Mouse (Mus musculus): ENCODE data around the gene Dgcr2.

Dgcr2 gene

GRCm38 (mm10) chr16:17848928-17849327, 49.4 kb downstream of the Dgcr2 start:
- DNase-seq (ENCODE audit: low read depth, low spot score), result peak; percentile 34

DNA sequence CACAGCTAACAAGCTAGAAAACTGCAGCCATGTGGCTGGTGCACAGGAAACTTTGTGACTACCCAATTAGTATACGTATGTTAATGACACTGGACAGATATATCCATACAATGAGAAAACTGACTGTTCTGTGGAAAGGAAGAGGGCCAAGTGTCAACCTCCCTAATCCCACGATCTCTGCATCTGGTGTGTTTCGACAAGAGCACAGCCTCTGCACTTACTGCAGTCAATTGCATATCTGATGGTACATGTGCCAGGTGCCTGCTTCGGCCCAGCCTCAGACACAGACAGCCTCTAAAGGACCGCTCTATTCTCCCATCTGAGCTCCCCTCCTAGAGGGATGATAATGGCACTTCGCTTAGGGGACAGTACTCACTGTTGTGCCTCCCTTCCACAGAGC, 49.9 kb downstream of the Dgcr2 start:
- no peak for DNase-seq (ENCODE audit: low read depth, low spot score)

DNA sequence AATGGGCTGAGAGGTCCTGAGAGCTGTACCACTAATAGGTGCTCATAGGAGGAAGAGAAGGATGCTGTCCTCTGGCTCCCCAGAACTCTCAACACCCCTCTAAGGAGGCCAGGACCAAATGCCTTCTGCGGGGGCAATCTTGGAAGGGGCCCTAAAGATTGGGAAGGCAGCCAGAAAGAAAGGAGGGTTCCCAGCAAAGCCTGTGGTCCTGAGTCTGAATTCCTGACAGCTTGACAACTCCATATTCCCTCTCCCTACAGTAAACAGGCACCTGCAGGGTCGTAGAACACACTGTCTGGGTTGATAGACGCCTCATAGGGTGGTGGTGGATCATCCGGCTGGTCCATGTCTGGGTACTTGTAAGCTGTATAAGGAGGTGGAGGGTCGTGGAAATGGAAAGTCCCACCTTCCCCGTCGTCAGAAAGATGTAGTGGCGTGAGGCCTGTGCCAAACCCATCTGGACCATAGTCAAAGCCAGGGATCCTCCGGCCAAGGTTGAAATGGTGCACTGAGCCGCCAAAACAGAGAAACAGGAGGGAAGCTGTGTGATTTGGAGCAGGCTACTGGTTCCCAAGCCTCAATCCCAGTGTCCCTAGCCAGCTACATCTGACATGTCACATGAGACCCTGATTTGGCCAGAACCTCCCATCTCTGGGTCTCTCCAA, 54.5 kb downstream of the Dgcr2 start:
- no peak for DNase-seq (ENCODE audit: low read depth, low spot score)

DNA sequence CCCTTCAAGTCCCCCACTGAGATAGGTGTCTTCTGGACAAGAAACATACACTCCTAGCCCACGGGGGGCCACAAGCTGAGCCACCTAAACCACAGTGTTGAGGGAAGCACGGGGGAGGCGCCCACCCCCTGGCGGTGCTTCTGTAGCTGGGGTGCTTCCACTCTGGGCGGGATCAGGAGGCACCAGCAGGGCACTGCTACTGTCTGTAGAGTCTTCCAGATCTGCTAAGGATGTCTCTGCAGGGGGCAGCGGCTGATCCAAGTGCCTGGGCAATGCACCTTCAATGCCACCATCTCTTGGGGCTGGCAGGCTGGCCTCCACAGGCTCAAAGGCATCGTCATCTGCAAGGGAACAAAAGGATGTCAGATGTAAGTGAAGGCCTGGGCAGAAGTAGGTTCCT, 55.9 kb downstream of the Dgcr2 start:
- DNase-seq (ENCODE audit: low read depth, low spot score), result no peak

DNA sequence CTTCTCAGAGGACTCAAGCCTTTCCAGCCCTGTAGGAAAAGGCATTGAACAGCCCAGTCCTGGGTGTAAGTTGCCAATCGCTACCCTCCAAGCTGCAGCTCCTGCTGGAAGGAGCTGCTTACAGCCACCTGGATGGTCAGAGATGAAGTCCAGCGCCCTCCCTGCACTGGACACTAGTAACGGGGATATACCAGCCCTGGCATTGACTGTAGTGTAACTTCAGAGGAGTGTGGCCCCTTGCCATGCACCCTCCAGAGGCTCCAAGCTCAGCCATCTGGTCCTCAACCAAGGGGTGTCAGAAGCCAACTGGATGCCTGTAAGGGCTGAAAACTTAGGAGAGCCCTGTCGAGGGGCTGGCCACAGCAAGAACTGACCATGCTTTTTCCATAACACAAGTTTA, 58.4 kb downstream of the Dgcr2 start:
- no peak for DNase-seq (ENCODE audit: low read depth, low spot score)

DNA sequence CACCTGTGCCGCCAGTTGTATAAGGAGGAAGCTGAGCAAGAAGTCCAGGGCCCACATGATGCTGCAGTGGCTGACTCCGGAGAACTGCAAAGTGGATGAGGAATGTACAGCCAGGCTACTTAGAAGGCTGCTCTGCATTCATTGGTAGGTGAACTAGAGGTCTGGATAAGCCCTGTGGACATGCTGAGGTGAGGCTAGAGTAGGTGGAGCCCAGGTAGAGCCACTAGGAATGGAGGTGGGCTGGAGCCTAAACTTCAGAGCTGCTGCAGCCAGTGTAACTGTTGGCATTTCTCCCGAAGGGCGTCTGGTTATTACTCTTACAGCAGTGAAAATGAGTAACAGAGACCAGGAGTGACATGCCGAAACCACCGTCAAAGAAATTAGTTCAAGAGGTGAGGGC, 60.3 kb downstream of the Dgcr2 start, which contains the start of gene Car15:
TSS of gene Car15 (minus strand) at position 314 of the 400 bp plus-strand sequence.
- DNase-seq (ENCODE audit: low read depth, low spot score), result no peak

DNA sequence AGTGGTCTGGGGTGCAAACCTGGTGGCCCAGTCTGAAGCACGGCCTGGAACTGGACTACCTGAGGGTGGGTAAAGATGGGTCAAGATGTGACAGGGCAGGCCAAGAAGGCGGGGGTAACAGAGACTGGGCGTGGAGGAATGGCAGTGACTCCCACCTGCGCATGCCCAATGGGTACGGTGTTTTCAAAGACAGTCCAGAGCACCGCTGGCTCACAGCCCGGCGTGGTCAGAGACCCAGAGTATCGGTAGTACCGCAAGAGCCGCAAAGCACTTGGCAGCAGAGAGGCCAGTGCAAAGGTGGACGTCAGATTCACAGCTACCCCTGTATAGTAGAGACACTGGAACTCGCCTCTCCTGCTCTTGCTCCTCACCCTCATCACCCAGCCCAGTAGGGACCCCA, 62.9 kb downstream of the Dgcr2 start:
- no peak for DNase-seq (ENCODE audit: low read depth, low spot score)

GRCm38 (mm10) chr16:17834543-17834942, 63.8 kb downstream of the Dgcr2 start:
- DNase-seq (ENCODE audit: low read depth, low spot score), result no peak

DNA sequence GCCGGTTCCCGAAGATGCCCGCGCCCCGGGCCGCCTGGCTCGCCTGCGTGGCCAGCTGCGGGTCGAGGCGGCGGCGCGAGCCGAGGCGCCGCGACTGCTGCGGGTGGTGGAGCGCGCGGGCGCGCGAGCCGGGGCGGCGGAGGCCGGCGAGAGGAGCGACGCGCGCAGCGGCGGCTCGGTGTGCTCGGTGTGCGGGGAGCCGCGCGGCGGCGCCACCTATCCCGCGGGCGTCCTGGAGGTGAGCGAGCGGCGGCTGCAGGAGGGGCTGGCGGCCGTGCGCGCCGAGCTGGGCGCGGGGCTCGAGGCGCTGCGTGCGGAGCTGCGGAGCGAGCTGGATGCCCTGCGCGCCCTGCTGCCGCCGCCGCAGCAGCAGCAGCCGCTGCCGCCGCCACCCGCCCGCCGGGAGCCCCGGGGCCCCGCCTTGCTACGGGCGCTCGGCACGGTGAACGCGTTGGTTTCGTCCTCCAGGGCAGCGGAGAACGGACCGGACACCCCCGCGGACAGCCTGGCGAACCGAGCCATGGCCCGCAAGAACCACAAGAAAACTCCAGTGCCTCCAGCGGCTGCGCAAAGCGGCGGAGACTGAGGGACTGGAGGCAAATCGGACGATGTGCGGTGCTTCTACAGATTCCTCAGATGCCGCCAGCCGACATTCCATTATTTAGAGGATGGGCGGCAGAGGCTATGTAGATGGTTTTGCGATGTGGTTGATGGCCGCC, 64.5 kb downstream of the Dgcr2 start:
- no peak for DNase-seq (ENCODE audit: low read depth, low spot score)

DNA sequence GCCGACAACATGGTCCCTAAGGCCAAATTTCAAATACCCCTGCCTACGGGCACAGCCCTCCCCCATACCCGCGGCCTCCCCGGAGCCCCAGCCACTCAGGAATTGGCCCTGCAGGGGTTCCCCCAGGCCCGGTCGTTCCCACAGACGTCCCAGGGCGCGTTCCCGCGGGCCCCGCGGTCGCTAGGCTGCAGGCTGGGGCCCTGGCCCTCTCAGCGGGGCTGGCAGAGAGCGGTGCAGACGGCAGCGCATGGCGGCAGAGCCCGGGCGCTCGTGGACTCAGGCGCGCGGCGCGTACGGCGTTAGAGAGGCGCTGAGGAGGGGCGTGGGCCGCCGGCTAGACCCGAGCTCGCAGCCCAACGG, 65.1 kb downstream of the Dgcr2 start:
- DNase-seq (ENCODE audit: low read depth, low spot score), result no peak

DNA sequence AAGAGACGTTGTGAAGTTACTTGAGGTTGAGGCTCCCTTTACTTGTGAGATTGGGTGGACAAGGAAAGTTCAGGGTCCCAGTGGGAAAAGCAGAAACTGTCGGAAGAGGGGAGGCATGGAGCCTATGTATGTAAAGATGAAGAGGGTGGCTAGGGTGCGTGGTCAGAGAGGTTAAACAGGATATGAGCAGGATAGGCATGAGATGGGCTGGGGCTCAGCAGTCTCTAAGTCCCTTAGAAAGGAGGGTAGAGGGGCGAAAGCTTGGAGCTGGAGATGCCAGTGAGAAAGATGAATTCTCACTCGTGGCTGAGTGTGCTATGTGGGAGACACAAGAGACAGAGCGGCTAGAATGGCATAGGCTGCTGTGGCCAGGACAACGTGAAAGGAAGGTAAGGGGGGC, 65.5 kb downstream of the Dgcr2 start, which contains the start of gene B830017H08Rik:
TSS of gene B830017H08Rik (plus strand) at position 301 of the 400 bp plus-strand sequence.
- DNase-seq (ENCODE audit: low read depth, low spot score), result no peak

DNA sequence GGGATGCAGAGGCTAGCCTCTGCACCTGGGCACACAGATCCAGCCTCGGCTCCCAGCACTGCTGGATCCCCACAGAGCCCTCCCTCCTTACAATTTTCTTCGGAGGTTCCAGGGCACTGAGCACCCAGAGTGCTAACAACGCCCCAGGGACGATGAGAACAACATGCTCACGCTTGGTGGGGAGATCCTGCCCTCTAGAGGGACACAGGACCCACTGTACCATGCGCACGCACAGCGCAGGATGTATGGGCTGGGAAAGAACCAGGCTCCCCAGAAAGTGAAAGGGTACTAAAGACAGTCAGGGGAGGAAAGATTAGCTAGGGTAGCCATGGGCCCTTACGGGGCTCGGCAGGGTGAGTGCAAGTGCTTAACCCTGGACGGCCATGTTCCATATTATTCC, 66.6 kb downstream of the Dgcr2 start:
- no peak for DNase-seq (ENCODE audit: low read depth, low spot score)

- DNase-seq (ENCODE audit: low read depth, low spot score), result no peak
Observed at GRCm38 (mm10) chr16:17830385-17831178, 67.8 kb downstream of the Dgcr2 start.

DNA sequence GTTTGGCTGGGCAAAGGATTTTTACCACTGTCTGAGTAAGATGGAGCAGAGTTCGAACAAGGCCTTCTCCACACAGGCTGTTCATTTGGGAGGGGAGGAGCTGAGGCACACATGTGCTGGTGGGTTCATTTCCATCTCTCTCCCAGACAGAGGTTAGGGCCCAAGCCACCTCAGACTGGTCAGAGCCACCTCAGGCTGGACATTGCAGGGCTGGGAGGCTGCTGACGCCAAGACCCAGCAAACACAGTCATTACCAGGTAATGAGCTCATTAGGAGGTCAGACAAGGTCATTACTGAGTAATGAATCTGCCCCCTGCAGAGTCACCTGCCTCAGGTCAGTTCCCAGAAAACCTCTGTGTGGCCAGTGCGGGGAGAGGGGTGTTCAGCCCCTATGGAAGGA, 69.5 kb downstream of the Dgcr2 start:
- no peak for DNase-seq (ENCODE audit: low read depth, low spot score)

GRCm38 (mm10) chr16:17828229-17828628, 70.1 kb downstream of the Dgcr2 start:
- no peak for DNase-seq (ENCODE audit: low read depth, low spot score)

GRCm38 (mm10) chr16:17826500-17826899, 71.9 kb downstream of the Dgcr2 start:
- no peak for DNase-seq (ENCODE audit: low read depth, low spot score)

GRCm38 (mm10) chr16:17816528-17816927, 81.8 kb downstream of the Dgcr2 start:
- DNase-seq (ENCODE audit: low read depth, low spot score), result no peak

GRCm38 (mm10) chr16:17815411-17816402, 82.7 kb downstream of the Dgcr2 start:
- no peak for DNase-seq (ENCODE audit: low read depth, low spot score)

GRCm38 (mm10) chr16:17813173-17813572, 85.2 kb downstream of the Dgcr2 start:
- DNase-seq (ENCODE audit: low read depth, low spot score), result no peak

- no peak for DNase-seq (ENCODE audit: low read depth, low spot score)
Observed at GRCm38 (mm10) chr16:17812120-17812519, 86.2 kb downstream of the Dgcr2 start.

DNA sequence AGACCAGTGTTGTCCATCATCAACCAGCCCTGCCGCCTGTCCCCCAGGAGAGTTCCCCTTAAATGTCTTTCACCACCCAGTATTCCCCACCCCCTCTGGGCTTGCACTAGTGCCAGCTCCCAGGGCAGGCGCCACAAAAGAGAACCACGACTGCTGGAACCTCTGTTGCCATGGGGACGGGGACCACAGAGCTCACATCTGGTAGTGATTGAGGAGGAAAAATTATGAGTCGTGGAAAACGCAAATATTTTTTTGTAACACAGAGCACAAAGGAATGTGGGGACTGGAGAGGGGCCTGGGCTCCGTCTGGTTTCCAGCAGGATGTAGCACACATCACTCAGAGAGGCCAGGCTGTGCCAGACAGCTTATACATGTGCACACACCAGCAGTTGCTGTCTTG, 88.7 kb downstream of the Dgcr2 start:
- DNase-seq (ENCODE audit: low read depth, low spot score), result no peak

Measured in c-Kit-negative CD71-positive TER-119-positive erythroid progenitor cells, embryonic 14.5 days (primary cell).